Mouse (Mus musculus) small intestine, adult 2 months (tissue): ENCODE data around the gene Zw10. TPM values are rescaled to one million over a fixed set of nuclear protein-coding genes. Genes with fewer than 3 reads are reported as not detected.

Experiments
- H3K27ac ChIP-seq: fragments of 200-500 bp; 2 replicates; pipeline ENCODE4 v1.5.1; 2012; ENCODE audit warnings: low read depth, low read length, control low read depth, inconsistent platforms; ENCODE audit not compliant: insufficient read depth
- H3K27me3 ChIP-seq: fragments of 200-500 bp; 2 replicates; pipeline ENCODE4 v1.6.1; 2012; ENCODE audit warnings: mild to moderate bottlenecking, moderate library complexity, low read length, inconsistent platforms; ENCODE audit not compliant: control insufficient read depth, insufficient read depth
- H3K36me3 ChIP-seq: fragments of 200-500 bp; 2 replicates; pipeline ENCODE4 v1.6.1; 2012; ENCODE audit warnings: mild to moderate bottlenecking, low read length, control low read depth, inconsistent platforms; ENCODE audit not compliant: control insufficient read depth, insufficient read depth
- H3K4me1 ChIP-seq: fragments of 200-500 bp; 2 replicates; pipeline ENCODE4 v1.6.1; 2012; ENCODE audit warnings: low read length, inconsistent platforms, mixed read lengths; ENCODE audit not compliant: control insufficient read depth, insufficient read depth, insufficient read length
- H3K4me3 ChIP-seq: fragments of 200-500 bp; 2 replicates; pipeline ENCODE4 v1.5.1; 2012; ENCODE audit warnings: low read depth, mild to moderate bottlenecking, control low read depth, inconsistent platforms, low read length, moderate library complexity
- CTCF ChIP-seq: fragments of 200-500 bp; IDR thresholded peaks from 2 replicates; pipeline ENCODE4 v1.5.1; 2012; ENCODE audit warnings: low read depth, mild to moderate bottlenecking, control low read depth, inconsistent platforms, low read length, moderate library complexity, mixed read lengths; ENCODE audit not compliant: insufficient replicate concordance, insufficient read length; ENCODE audit errors: extremely low read depth
- POLR2A ChIP-seq: fragments of 200-500 bp; IDR thresholded peaks from 2 replicates; pipeline ENCODE4 v1.6.1; 2012; ENCODE audit warnings: low read depth, mild to moderate bottlenecking, control low read depth, inconsistent platforms, low read length, moderate library complexity
- whole genome bisulfite sequencing: fragments of 180-500 bp; shearing (Covaris S2); methylation state at CpG from one replicate; pipeline ENCODE4 v1.1.7; 2018; 5-methylcytosine and 5-hydroxymethylcytosine counted together
- polyA plus RNA-seq: library from polyadenylated mRNA; depleted of rRNA; stranded (reverse); fragments of >200 nt; gene quantifications from 2 replicates; pipeline ENCODE4 v1.2.3, GENCODE M21; 2012; rRNA removed

The Zw10 gene
- 2.8 and 5.0 TPM in 2 replicates for polyA plus RNA-seq

- peaks cover 6% of the 10 kb centered on the region for H3K36me3 ChIP-seq
- H3K4me3 ChIP-seq: peak within 1 kb of the TSS; percentile 97
- no peaks in the 10 kb centered on the region for H3K27me3 ChIP-seq
- H3K27ac ChIP-seq: 0 out of 2 replicates have a peak within 1 kb of the TSS, but pooled peaks have one; percentile 33
- TF ChIP-seq POLR2A: peak; percentile 63; the same call in 1 of the 2 replicates
- no peak for TF ChIP-seq CTCF
- 1% methylated on average over 53 of the region's 53 CpGs for WGBS
- no peaks in the 10 kb centered on the region for H3K4me1 ChIP-seq
These were observed at the start of gene Zw10 for GRCm38 (mm10) chr9:49055333-49056205. Zw10 (plus strand) TSS chr9:49055613.

- TF ChIP-seq POLR2A: no peak
- no peak for TF ChIP-seq CTCF
- 86% methylated on average over 7 of the region's 7 CpGs for WGBS
- H3K27me3 ChIP-seq: no peaks in the 10 kb centered on the region
- no peak overlapping the region for H3K27ac ChIP-seq
- H3K4me3 ChIP-seq: no peak overlapping the region
- no peaks in the 10 kb centered on the region for H3K4me1 ChIP-seq
- H3K36me3 ChIP-seq: peaks cover 21% of the 10 kb centered on the region
These were observed 39.6 kb upstream of the Zw10 start for GRCm38 (mm10) chr9:49015824-49016223.

GRCm38 (mm10) chr9:49021289-49021688 is 34.1 kb upstream of the Zw10 start:
- no peak overlapping the region for H3K4me3 ChIP-seq
- H3K27ac ChIP-seq: no peak overlapping the region
- no peaks in the 10 kb centered on the region for H3K27me3 ChIP-seq
- TF ChIP-seq POLR2A (no peak), CTCF (no peak)
- H3K4me1 ChIP-seq: no peaks in the 10 kb centered on the region
- peaks cover 12% of the 10 kb centered on the region; the same call in 1 of the 2 replicates for H3K36me3 ChIP-seq
- 94% methylated on average over 5 of the region's 5 CpGs for WGBS

- Histone ChIP-seq H3K36me3 (peaks cover 24% of the 10 kb centered on the region), H3K4me3 (no peak overlapping the region), H3K27ac (no peak overlapping the region), H3K4me1 (no peaks in the 10 kb centered on the region), H3K27me3 (no peaks in the 10 kb centered on the region)
- 88% methylated on average over 5 of the region's 5 CpGs for WGBS
- TF ChIP-seq CTCF: no peak
- no peak for TF ChIP-seq POLR2A
These were observed 31.5 kb upstream of the Zw10 start for GRCm38 (mm10) chr9:49023956-49024355.

- H3K4me3 ChIP-seq: no peak overlapping the region
- no peak overlapping the region for H3K27ac ChIP-seq
- peaks cover 22% of the 10 kb centered on the region for H3K36me3 ChIP-seq
- no peaks in the 10 kb centered on the region for H3K4me1 ChIP-seq
- H3K27me3 ChIP-seq: no peaks in the 10 kb centered on the region
- TF ChIP-seq CTCF: no peak
- TF ChIP-seq POLR2A: no peak
- 94% methylated on average over 2 of the region's 2 CpGs for WGBS
These were observed 30.9 kb upstream of the Zw10 start for GRCm38 (mm10) chr9:49024529-49024928.

GRCm38 (mm10) chr9:49034764-49035163 is 20.6 kb upstream of the Zw10 start:
- Histone ChIP-seq H3K4me3 (no peak overlapping the region), H3K36me3 (peaks cover 25% of the 10 kb centered on the region), H3K4me1 (no peaks in the 10 kb centered on the region), H3K27me3 (no peaks in the 10 kb centered on the region), H3K27ac (no peak overlapping the region)
- WGBS: 96% methylated on average over 4 of the region's 4 CpGs
- no peak for TF ChIP-seq POLR2A
- TF ChIP-seq CTCF: no peak

GRCm38 (mm10) chr9:49050901-49051300 is 4.5 kb upstream of the Zw10 start:
- WGBS: 51% methylated on average over 5 of the region's 5 CpGs

More at GRCm38 (mm10) chr9:49050901-49051300, 4.5 kb upstream of the Zw10 start:
- no peak overlapping the region for H3K4me3 ChIP-seq
- no peaks in the 10 kb centered on the region for H3K4me1 ChIP-seq
- no peak overlapping the region for H3K27ac ChIP-seq
- H3K36me3 ChIP-seq: no peaks in the 10 kb centered on the region
- H3K27me3 ChIP-seq: no peaks in the 10 kb centered on the region
- TF ChIP-seq POLR2A: no peak
- TF ChIP-seq CTCF: no peak
